Mouse (Mus musculus): ENCODE data around the gene Lin7c. TPM values are rescaled to one million over a fixed set of nuclear protein-coding genes. Genes with fewer than 3 reads are reported as not detected.

Gene Lin7c
- polyA plus RNA-seq, 1 experiment = 3.3 TPM

GRCm38 (mm10) chr2:109949519-109949918, 58.9 kb downstream of the Lin7c start:
- Histone ChIP-seq H3K4me3 (ENCODE audit: extremely low read depth, insufficient read depth, insufficient read length) (no peak overlapping the region), H3K36me3 (ENCODE audit: control insufficient read depth, insufficient read depth, low read length) (no peaks in the 10 kb centered on the region), H3K27me3 (ENCODE audit: control insufficient read depth, insufficient read depth, low read length) (no peaks in the 10 kb centered on the region), H3K4me1 (ENCODE audit: control insufficient read depth, insufficient read depth, insufficient read length) (no peaks in the 10 kb centered on the region), H3K27ac (ENCODE audit: insufficient read depth, low read length) (no peak overlapping the region)
- DNase-seq (ENCODE audit: low read depth in 1 of 2, low spot score in 2 of 2) = no peak
- no peak for TF ChIP-seq CTCF (IDR thresholded peaks at IDR 0.05; ENCODE audit: extremely low read depth, insufficient read depth, insufficient read length, insufficient replicate concordance)
- no peak for TF ChIP-seq POLR2A (IDR thresholded peaks at IDR 0.05; ENCODE audit: low read depth, low read length)

- Histone ChIP-seq H3K27ac (ENCODE audit: insufficient read depth, low read length) (no peak overlapping the region), H3K4me3 (ENCODE audit: extremely low read depth, insufficient read depth, insufficient read length) (no peak overlapping the region), H3K36me3 (ENCODE audit: control insufficient read depth, insufficient read depth, low read length) (no peaks in the 10 kb centered on the region), H3K4me1 (ENCODE audit: control insufficient read depth, insufficient read depth, insufficient read length) (no peaks in the 10 kb centered on the region), H3K27me3 (ENCODE audit: control insufficient read depth, insufficient read depth, low read length) (no peaks in the 10 kb centered on the region)
- TF ChIP-seq POLR2A (IDR thresholded peaks at IDR 0.05; ENCODE audit: low read depth, low read length) (no peak), CTCF (IDR thresholded peaks at IDR 0.05; ENCODE audit: extremely low read depth, insufficient read depth, insufficient read length, insufficient replicate concordance) (no peak)
- DNase-seq (ENCODE audit: low read depth in 1 of 2, low spot score in 2 of 2) = no peak
- 79% methylated on average over 3 of the region's 3 CpGs for WGBS
These were observed 59.7 kb downstream of the Lin7c start for GRCm38 (mm10) chr2:109950311-109950710.

Other genes with a start within 250 kb of the Lin7c start
- 0.01 and 0.02 TPM in 2 replicates for gene Bdnf, start 216.2 kb upstream of the Lin7c start, polyA plus RNA-seq (2012; rRNA removed)
- gene Lgr4, start 26.8 kb downstream of the Lin7c start, polyA plus RNA-seq (2012; rRNA removed) = 0.65 and 3.0 TPM in 2 replicates
- gene Ccdc34, start 127.0 kb downstream of the Lin7c start, polyA plus RNA-seq (2012; rRNA removed) = 3.3 and 4.6 TPM in 2 replicates